Mouse (Mus musculus) heart, embryonic 14.5 days (tissue): ENCODE data around the gene Skiv2l. TPM values are rescaled to one million over a fixed set of nuclear protein-coding genes. Genes with fewer than 3 reads are reported as not detected.
"Not testable (repeated sequence)": the region's sequence is repeated elsewhere in the genome, so short reads cannot be mapped to it uniquely, and the experiment has no call there.

Experiments used
- ATAC-seq: fragments of 200-750 bp; cut with Nextera tagmentation; 2 replicates; pipeline ENCODE4 v1.8.0; 2017; ENCODE audit warnings: low read depth, moderate TSS enrichment; ENCODE audit not compliant: insufficient number of reproducible peaks, insufficient read depth, low FRiP score
- H3K27ac ChIP-seq, 2 experiments: fragments of 200-500 bp in 1 of 2; fragments of 300-500 bp in 1 of 2; sonication (generic) in 1 of 2; replicated peaks in 1 of 2; 2 replicates each; pipeline ENCODE4 v1.5.1; 2012 to 2014; ENCODE audit warnings: low read depth in 2 of 2, low read length in 2 of 2, control low read depth in 1 of 2, mild to moderate bottlenecking in 1 of 2, mixed read lengths in 1 of 2; ENCODE audit not compliant: control insufficient read depth in 1 of 2, insufficient read depth in 1 of 2
- H3K27me3 ChIP-seq: fragments of 300-500 bp; sonication (generic); 2 replicates; pipeline ENCODE4 v1.6.1; 2014; ENCODE audit warnings: mild to moderate bottlenecking, low read length, control low read depth; ENCODE audit not compliant: control insufficient read depth, insufficient read depth
- H3K36me3 ChIP-seq: fragments of 300-500 bp; sonication (generic); 2 replicates; pipeline ENCODE4 v1.6.1; 2014; ENCODE audit warnings: mild to moderate bottlenecking, control low read depth, low read length, mixed read lengths; ENCODE audit not compliant: control insufficient read depth, insufficient read depth
- H3K4me1 ChIP-seq, 2 experiments: fragments of 200-500 bp in 1 of 2; fragments of 300-500 bp in 1 of 2; sonication (generic) in 1 of 2; 2 replicates each; pipeline ENCODE4 v1.6.1; 2012 to 2014; ENCODE audit warnings: low read length in 2 of 2, control low read depth in 1 of 2, mixed read lengths in 1 of 2; ENCODE audit not compliant: control insufficient read depth in 2 of 2, insufficient read depth in 2 of 2
- H3K4me2 ChIP-seq: fragments of 300-500 bp; sonication (generic); 2 replicates; pipeline ENCODE4 v1.6.1; 2014; ENCODE audit warnings: mild to moderate bottlenecking, low read length
- H3K4me3 ChIP-seq, 2 experiments: fragments of 200-500 bp in 1 of 2; fragments of 300-500 bp in 1 of 2; sonication (generic) in 1 of 2; 2 replicates each; pipeline ENCODE4 v1.5.1; 2012 to 2014; ENCODE audit warnings: low read length in 2 of 2, mild to moderate bottlenecking in 2 of 2, control low read depth in 1 of 2, low read depth in 1 of 2, moderate library complexity in 1 of 2; ENCODE audit not compliant: control insufficient read depth in 1 of 2, insufficient read depth in 1 of 2
- H3K9ac ChIP-seq: fragments of 300-500 bp; sonication (generic); 2 replicates; pipeline ENCODE4 v1.6.1; 2014; ENCODE audit warnings: mild to moderate bottlenecking, low read length
- H3K9me3 ChIP-seq: fragments of 300-500 bp; sonication (generic); 2 replicates; pipeline ENCODE4 v1.6.1; 2016; ENCODE audit warnings: low read length, control low read depth; ENCODE audit not compliant: control insufficient read depth
- WGBS: fragments of 180-500 bp; shearing (Covaris S2); extraction: QIAGEN DNeasy Blood & Tissue Kit; methylation state at CpG from one replicate; pipeline ENCODE4 v1.1.7; 2014; 5-methylcytosine and 5-hydroxymethylcytosine counted together
- polyA plus RNA-seq: library from polyadenylated mRNA; unstranded; fragments of >200 nt; fragmentation: Nextera tagmentation; extraction: Ambion mirVana; gene quantifications from 2 replicates; pipeline ENCODE4 v1.2.1, GENCODE M21; 2014

The Skiv2l gene
- polyA plus RNA-seq, 1 experiment from 2014 or later, result 22.4 TPM

DNA sequence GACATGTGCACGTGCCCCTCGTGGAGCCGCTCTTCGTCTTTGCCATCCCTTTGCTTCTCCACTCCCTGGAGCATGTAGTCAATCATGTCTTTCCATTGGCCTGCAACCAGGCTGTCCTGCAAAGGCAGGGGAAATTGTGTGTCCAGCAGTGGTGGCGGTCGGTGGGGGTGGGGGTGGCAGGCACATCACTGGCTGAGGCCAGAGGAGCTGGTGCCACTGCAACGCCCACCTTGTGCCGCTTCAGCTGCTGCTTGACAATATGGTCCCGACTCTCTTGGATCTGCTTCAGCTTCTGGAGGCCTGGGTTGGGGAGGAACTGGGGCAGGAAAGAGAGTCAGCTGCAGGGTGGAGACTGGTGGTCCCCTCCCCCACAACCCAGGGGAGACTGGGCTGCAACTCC, 47.3 kb downstream of the Skiv2l start:
- 81% methylated on average over 9 of the region's 9 CpGs for WGBS

DNA sequence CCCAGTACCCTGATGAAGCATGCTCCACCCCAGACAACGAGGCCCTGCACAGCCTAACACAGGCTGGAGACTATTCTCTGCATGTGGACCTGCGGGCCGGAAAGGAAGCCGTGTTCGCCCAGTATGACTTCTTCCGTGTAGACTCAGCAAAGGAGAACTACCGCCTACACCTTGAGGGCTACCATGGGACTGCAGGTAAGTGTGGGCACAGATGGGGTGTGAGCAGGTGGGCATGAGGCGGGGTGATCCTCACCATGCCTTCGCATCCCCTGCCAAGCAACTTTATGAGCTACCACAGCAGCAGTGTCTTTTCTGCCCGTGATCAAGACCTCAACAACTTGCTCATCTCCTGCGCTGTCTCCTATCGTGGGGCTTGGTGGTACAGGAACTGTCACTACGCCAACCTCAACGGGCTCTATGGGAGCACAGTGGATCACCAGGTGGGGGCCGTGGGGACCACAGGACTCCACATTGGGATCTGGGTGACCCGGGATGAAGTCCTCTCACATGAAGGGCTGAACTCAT, 49.2 kb downstream of the Skiv2l start:
- H3K36me3 ChIP-seq, H3K9me3 ChIP-seq, H3K27me3 ChIP-seq, H3K9ac ChIP-seq, ATAC-seq, H3K4me1 ChIP-seq, H3K27ac ChIP-seq, H3K4me3 ChIP-seq, H3K4me2 ChIP-seq: not testable (repeated sequence)
- 83% methylated on average over 16 of the region's 16 CpGs for WGBS

More for the DNA sequence above, 47.3 kb downstream of the Skiv2l start:
- H3K4me2 ChIP-seq, H3K9ac ChIP-seq, H3K36me3 ChIP-seq, H3K27ac ChIP-seq, H3K27me3 ChIP-seq, H3K4me3 ChIP-seq, H3K9me3 ChIP-seq, H3K4me1 ChIP-seq, ATAC-seq: not testable (repeated sequence)

DNA sequence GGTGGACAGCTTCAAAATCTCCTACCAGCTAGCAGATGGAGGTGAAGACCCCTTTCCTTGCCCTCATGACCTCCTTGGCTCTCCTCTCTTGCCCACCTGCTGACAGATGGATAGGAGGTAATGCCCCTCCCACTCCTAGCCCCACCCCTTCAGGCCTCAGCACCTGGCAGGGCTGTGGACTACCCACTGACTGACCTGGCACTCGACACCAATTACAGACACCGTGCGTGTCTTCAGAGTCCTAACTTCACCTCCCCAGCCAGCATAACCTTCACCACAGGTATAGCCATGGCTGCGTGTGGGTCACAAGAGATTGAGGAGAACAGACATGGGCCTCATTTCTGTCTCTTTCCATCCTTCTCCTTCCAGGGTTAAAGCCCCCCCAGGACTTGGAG, 50.5 kb downstream of the Skiv2l start:
- WGBS, result 90% methylated on average over 4 of the region's 4 CpGs
- no peak overlapping the region for H3K27ac ChIP-seq
- no peak overlapping the region for H3K4me3 ChIP-seq
- H3K27me3 ChIP-seq, result no peaks in the 10 kb centered on the region
- H3K4me2 ChIP-seq, result no peak overlapping the region
- H3K9me3 ChIP-seq, result no peaks in the 10 kb centered on the region
- H3K36me3 ChIP-seq, result no peaks in the 10 kb centered on the region
- no peak for ATAC-seq
- no peak overlapping the region for H3K9ac ChIP-seq
- H3K4me1 ChIP-seq, result no peaks in the 10 kb centered on the region

DNA sequence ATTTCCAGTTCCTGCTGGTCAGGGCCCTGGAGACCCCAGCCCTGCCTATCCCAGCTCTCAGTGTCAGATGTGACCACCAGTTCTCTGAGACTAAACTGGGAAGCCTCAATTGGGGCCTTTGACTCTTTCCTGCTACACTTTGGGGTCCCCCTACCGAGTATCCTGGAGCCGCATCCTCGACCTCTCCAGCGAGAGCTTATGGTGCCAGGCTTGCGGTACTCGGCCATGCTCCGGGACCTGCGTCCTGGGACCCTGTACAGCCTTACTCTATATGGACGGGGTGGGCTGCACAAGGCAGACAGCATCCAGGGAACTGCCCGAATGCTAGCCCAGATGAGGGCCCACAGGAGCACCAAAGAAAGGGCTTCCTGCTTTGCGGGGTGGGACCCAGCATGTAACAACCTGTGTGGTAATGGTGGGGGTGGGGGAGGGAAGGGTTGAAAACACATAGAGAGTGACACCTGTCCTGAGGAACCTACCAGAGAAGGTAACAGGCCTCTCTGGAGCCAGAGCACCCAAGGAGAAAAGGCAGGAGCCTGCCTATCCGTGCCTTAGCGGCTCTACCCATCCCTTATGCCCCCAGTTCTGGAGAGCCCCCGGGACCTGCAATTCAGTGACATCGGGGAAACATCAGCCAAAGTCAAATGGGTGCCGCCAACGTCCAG, 51.0 kb downstream of the Skiv2l start:
- no peaks in the 10 kb centered on the region for H3K27me3 ChIP-seq
- no peak overlapping the region for H3K9ac ChIP-seq
- H3K4me1 ChIP-seq, result no peaks in the 10 kb centered on the region
- no peak overlapping the region for H3K4me3 ChIP-seq
- no peak overlapping the region for H3K27ac ChIP-seq
- 81% methylated on average over 14 of the region's 17 CpGs for WGBS
- no peaks in the 10 kb centered on the region for H3K9me3 ChIP-seq
- H3K4me2 ChIP-seq, result no peak overlapping the region
- H3K36me3 ChIP-seq, result no peaks in the 10 kb centered on the region
- no peak for ATAC-seq

DNA sequence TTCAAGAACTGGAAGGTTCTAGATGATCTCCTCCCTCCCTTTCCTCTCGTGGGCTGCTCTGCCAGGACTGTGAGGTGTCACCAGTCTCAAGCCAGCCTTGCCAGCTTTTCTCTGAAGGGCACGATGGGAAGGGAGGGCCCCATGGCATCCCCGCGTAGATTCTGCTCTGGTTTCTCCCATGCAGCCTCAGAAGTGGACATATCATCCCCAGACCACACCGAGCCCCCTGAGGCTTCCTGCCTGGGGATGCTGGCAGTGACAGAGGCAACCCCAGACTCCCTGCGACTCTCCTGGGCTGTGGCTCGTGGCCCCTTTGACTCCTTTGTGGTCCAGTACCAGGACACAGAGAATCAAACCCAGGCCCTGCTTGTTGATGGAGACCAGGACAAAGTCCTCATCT, 51.9 kb downstream of the Skiv2l start:
- not testable (repeated sequence) for H3K4me3 ChIP-seq, H3K4me2 ChIP-seq, H3K9me3 ChIP-seq, H3K9ac ChIP-seq, H3K27ac ChIP-seq, H3K36me3 ChIP-seq, H3K4me1 ChIP-seq, ATAC-seq, H3K27me3 ChIP-seq
- 80% methylated on average over 7 of the region's 7 CpGs for WGBS

DNA sequence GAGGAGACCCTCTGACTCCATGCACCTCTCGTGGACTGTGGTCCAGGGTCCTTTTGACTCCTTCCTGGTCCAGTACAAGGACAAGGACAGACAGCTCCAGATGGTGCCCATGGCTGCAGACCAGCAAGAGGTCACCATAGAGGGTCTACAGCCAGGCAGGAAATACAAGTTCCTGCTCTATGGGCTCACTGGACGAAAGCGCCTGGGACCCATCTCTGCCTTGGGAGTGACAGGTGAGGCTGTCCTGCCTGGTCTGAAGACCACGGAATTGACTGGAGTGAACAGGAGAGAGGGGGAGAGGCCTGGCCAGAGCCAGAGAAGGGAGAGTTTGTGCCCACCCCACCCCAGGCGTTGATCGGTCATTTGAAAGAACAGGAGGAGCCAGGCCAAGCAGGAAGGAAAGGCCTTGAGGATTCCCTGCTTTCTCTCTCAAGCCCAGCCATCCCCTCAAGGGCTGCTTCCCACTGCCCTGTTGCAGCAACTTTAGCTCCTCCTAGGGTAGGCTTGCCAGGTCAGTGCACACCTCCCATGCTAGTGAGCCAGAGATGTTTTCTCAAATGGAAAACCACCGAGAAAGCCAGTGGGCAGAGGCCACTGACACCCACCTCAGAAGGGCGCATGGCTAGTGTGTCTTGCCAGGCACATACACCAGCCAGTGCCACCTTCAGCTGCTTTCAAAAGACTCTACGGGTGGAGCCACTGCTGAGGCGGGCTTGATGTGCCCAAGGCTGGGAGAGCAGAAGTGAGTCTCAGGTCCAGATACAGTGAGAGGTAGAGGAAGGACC, 52.6 kb downstream of the Skiv2l start:
- H3K4me2 ChIP-seq, H3K9me3 ChIP-seq, H3K27ac ChIP-seq, H3K36me3 ChIP-seq, H3K4me1 ChIP-seq, H3K27me3 ChIP-seq, H3K4me3 ChIP-seq, H3K9ac ChIP-seq, ATAC-seq: not testable (repeated sequence)
- 75% methylated on average over 10 of the region's 10 CpGs for WGBS

DNA sequence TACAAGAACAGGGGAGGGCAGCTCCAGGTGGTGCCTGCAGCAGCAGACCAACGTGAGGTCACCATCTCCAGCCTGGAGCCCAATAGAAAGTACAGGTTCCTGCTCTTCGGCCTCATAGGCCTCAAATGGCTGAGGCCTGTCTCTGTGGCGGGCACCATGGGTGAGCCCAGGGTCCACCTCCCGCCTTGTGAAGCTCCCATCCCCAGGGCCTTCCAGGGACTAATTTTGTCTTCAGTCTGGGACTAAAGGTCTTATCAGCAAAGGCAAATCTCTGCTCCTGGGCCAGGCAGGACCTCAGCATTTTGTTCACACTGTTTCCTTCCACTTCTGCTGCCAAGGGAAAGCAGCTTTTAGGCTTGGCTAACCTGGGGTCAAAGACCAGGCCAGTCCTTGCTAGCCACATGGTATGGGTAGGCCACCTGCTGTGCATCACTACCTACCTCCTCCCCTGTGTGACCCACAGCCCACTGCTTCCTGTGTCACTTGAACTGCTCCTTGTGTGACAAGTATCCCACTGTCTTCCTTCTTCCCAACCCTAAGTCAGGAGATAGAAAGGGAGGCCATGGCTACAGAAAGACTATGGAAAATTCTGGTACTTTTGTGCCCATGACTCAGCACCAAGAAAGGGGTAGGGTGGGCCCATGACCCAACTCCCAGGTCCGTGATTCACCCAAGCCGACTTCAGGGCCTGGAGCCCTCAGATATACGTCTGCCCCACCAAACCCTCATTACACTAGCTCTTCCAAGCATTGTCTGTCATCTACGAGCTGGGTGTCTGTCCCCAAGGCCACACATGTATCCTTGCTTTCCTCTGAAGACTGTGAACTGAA, 53.5 kb downstream of the Skiv2l start:
- H3K27me3 ChIP-seq, result no peaks in the 10 kb centered on the region
- H3K9ac ChIP-seq, result no peak overlapping the region
- no peaks in the 10 kb centered on the region for H3K4me1 ChIP-seq
- H3K4me3 ChIP-seq, result no peak overlapping the region
- ATAC-seq, result no peak
- no peak overlapping the region for H3K27ac ChIP-seq
- WGBS, result 82% methylated on average over 8 of the region's 8 CpGs
- peaks cover 4% of the 10 kb centered on the region; the same call in 1 of the 2 replicates for H3K9me3 ChIP-seq
- no peak overlapping the region for H3K4me2 ChIP-seq
- no peaks in the 10 kb centered on the region for H3K36me3 ChIP-seq
